Mouse (Mus musculus): Measurements from ENCODE around the gene Gpx4.

Gpx4 gene

GRCm38 (mm10) chr10:80047041-80047565 lies at the start of gene Gpx4:
Gpx4 (plus strand) TSS chr10:80047166.
- in situ Hi-C loops (cut with MboI, MseI), result loop anchor here in 1 of 2 experiments (5.0 kb wide), 1 partner anchor 360 kb away; the partner anchor contains the start of gene Gzmm

- in situ Hi-C loops (cut with MboI, MseI), result no loop called here
Measured at GRCm38 (mm10) chr10:79997819-79998218, 49.1 kb upstream of the Gpx4 start.

- in situ Hi-C loops (cut with MboI, MseI), result no loop called here
Measured at GRCm38 (mm10) chr10:80001945-80002344, 45.0 kb upstream of the Gpx4 start.

GRCm38 (mm10) chr10:80002829-80003228 lies 44.1 kb upstream of the Gpx4 start:
- in situ Hi-C loops (cut with MboI, MseI), result no loop called here

- in situ Hi-C loops (cut with MboI, MseI), result no loop called here
Measured at GRCm38 (mm10) chr10:80003374-80004232, 43.4 kb upstream of the Gpx4 start.

- in situ Hi-C loops (cut with MboI, MseI), result no loop called here
Measured at GRCm38 (mm10) chr10:80004233-80004705, 42.7 kb upstream of the Gpx4 start.

- in situ Hi-C loops (cut with MboI, MseI), result no loop called here
Measured at GRCm38 (mm10) chr10:80011740-80012139, 35.2 kb upstream of the Gpx4 start.

- in situ Hi-C loops (cut with MboI, MseI), result no loop called here
Measured at GRCm38 (mm10) chr10:80013609-80014008, 33.4 kb upstream of the Gpx4 start.

- in situ Hi-C loops (cut with MboI, MseI), result no loop called here
Measured at GRCm38 (mm10) chr10:80014484-80015290, 32.3 kb upstream of the Gpx4 start.

- in situ Hi-C loops (cut with MboI, MseI), result no loop called here
Measured at GRCm38 (mm10) chr10:80015583-80015982, 31.4 kb upstream of the Gpx4 start.

- in situ Hi-C loops (cut with MboI, MseI), result no loop called here
Measured at GRCm38 (mm10) chr10:80016511-80016910, 30.5 kb upstream of the Gpx4 start, which contains the start of gene Arhgap45. Arhgap45 (plus strand) TSS chr10:80016653.

- in situ Hi-C loops (cut with MboI, MseI), result no loop called here
Measured at GRCm38 (mm10) chr10:80016931-80017330, 30.0 kb upstream of the Gpx4 start.

- in situ Hi-C loops (cut with MboI, MseI), result no loop called here
Measured at GRCm38 (mm10) chr10:80017361-80017760, 29.6 kb upstream of the Gpx4 start.

GRCm38 (mm10) chr10:80017771-80018170 lies 29.2 kb upstream of the Gpx4 start:
- in situ Hi-C loops (cut with MboI, MseI), result no loop called here

GRCm38 (mm10) chr10:80018739-80019297 lies 28.1 kb upstream of the Gpx4 start:
- in situ Hi-C loops (cut with MboI, MseI), result no loop called here

GRCm38 (mm10) chr10:80019471-80020131 lies 27.4 kb upstream of the Gpx4 start:
- in situ Hi-C loops (cut with MboI, MseI), result loop anchor here in 1 of 2 experiments (5.0 kb wide), 1 partner anchor 663 kb away; no protein-coding TSS in a partner anchor

- in situ Hi-C loops (cut with MboI, MseI), result loop anchor here in 1 of 2 experiments (5.0 kb wide), 1 partner anchor 662 kb away; no protein-coding TSS in a partner anchor
Measured at GRCm38 (mm10) chr10:80020191-80020590, 26.8 kb upstream of the Gpx4 start.

- in situ Hi-C loops (cut with MboI, MseI), result loop anchor here in 1 of 2 experiments (5.0 kb wide), 1 partner anchor 662 kb away; no protein-coding TSS in a partner anchor
Measured at GRCm38 (mm10) chr10:80020603-80021319, 26.2 kb upstream of the Gpx4 start.

GRCm38 (mm10) chr10:80021320-80021641 lies 25.7 kb upstream of the Gpx4 start:
- in situ Hi-C loops (cut with MboI, MseI), result loop anchor here in 1 of 2 experiments (5.0 kb wide), 1 partner anchor 661 kb away; no protein-coding TSS in a partner anchor

- in situ Hi-C loops (cut with MboI, MseI), result loop anchor here in 1 of 2 experiments (5.0 kb wide), 1 partner anchor 660 kb away; no protein-coding TSS in a partner anchor
Measured at GRCm38 (mm10) chr10:80022164-80022563, 24.8 kb upstream of the Gpx4 start.

All from T-helper 17 cell (primary cell).